Mouse (Mus musculus): ENCODE results near the gene Gng8. TPM values are rescaled to one million over a fixed set of nuclear protein-coding genes. Genes with fewer than 3 reads are reported as not detected.
A peak's percentile ranks its signal among the peaks of the same experiment; 100 is the strongest.

Gng8 gene
- total RNA-seq, 4 experiments from 2014 or later = 0.36 TPM; not detected in 3

GRCm38 (mm10) chr7:16907842-16908241 is 16.3 kb downstream of the Gng8 start:
- no peak for DNase-seq (ENCODE audit: low spot score in 2 of 2)

DNA sequence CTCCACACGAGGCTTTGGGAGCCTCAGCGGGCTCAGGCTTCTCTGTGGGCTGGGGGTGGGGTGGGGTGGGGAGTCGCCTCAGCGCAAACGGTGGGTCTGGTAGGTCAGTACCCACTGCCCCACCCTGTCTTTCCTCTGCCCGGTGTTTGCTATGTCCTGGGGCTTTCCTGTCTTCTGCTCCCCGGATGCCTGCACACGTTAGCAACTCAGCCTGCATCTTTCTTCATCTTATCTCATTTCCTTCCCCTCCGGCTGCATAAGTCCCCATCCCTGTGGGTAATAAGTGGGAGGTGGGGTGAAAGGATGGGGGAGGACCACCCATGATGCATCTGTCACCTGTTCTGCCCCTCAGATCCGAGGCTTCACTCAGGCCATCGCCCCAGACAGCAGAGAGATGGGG is 16.8 kb downstream of the Gng8 start:
- no peak for DNase-seq (ENCODE audit: low spot score in 2 of 2)

DNA sequence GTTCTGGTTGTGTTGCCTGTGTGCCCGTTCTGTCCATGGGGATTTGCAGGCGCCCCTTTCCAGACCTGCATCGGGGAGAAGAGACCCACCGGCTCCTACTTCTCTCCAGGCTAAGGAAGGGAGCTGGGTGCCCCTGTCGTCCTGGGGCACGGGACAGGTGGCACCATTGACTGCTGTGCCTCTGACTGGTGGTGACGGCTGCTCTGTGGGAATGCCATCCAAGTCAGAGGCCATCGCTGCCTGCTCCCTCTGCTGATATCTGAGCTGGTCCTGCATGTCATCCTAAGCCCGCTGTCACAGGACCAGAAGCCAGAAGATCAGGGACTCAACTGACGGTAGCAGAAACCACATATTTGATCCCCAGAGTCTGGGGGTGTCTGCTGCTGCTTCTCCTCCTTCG is 17.3 kb downstream of the Gng8 start:
- no peak for DNase-seq (ENCODE audit: low spot score in 2 of 2)

DNA sequence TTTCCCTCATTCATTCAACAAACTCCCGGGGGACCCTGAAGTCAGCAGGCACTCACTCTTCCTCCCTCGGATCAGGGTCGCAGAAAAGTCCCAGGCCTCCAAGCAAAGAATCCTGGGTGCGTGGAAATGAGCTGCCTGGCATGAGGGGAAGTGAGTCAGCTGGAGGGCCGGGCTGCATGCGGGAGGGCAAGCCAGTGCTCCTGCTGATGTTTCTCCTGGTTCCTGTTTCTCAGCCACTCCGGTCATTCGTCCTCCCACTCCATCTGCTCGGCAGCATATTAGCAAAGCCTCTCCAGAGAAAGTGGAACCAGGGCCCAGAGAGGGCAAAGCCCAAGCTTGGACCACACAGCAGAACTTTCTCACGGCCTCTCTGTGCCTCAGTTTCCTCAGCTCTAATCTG is 18.3 kb downstream of the Gng8 start:
- DNase-seq (ENCODE audit: low spot score in 2 of 2) = no peak

- no peak for DNase-seq (ENCODE audit: low spot score in 2 of 2)
Observed at GRCm38 (mm10) chr7:16911904-16912303, 20.3 kb downstream of the Gng8 start.

- peak; percentile 49 to 63 for DNase-seq (ENCODE audit: low spot score in 2 of 2)
Observed at GRCm38 (mm10) chr7:16912360-16912759, 20.8 kb downstream of the Gng8 start.

- peak; percentile 57 to 58 for DNase-seq (ENCODE audit: low spot score in 2 of 2)
Observed at GRCm38 (mm10) chr7:16913806-16914452, 22.3 kb downstream of the Gng8 start.

- DNase-seq (ENCODE audit: low spot score in 2 of 2) = no peak
Observed at GRCm38 (mm10) chr7:16914453-16915343, 23.1 kb downstream of the Gng8 start.

- DNase-seq (ENCODE audit: low spot score in 2 of 2) = no peak
Observed at GRCm38 (mm10) chr7:16915461-16916340, 24.1 kb downstream of the Gng8 start.

GRCm38 (mm10) chr7:16916342-16917265 is 25.0 kb downstream of the Gng8 start:
- DNase-seq (ENCODE audit: low spot score in 2 of 2) = no peak

DNA sequence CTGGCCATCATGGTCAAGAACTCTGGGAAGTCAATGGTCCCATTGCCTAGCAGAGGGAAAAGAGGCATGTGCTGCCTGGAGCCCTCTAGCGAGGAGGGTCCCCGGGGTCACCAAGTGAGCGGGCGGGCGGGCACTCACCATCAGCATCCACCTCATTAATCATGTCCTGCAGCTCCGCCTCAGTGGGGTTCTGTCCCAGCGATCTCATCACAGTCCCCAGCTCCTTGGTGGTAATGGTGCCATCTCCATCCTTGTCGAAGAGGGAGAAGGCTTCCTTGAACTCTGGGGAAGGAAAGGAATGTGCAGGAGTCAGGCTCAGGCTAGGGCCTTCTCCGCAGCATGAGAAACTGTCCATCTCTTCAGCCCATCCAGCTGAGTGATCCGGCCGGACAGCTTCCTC is 25.9 kb downstream of the Gng8 start:
- DNase-seq (ENCODE audit: low spot score in 2 of 2) = no peak

- DNase-seq (ENCODE audit: low spot score in 2 of 2) = no peak
Observed at GRCm38 (mm10) chr7:16918014-16918413, 26.4 kb downstream of the Gng8 start.

GRCm38 (mm10) chr7:16918670-16919069 is 27.1 kb downstream of the Gng8 start:
- no peak for DNase-seq (ENCODE audit: low spot score in 2 of 2)

GRCm38 (mm10) chr7:16919395-16920149 is 28.0 kb downstream of the Gng8 start:
- DNase-seq (ENCODE audit: low spot score in 2 of 2) = no peak

GRCm38 (mm10) chr7:16920150-16920579 is 28.6 kb downstream of the Gng8 start:
- DNase-seq (ENCODE audit: low spot score in 2 of 2) = no peak

- no peak for DNase-seq (ENCODE audit: low spot score in 2 of 2)
Observed at GRCm38 (mm10) chr7:16920818-16921791, 29.5 kb downstream of the Gng8 start.

DNA sequence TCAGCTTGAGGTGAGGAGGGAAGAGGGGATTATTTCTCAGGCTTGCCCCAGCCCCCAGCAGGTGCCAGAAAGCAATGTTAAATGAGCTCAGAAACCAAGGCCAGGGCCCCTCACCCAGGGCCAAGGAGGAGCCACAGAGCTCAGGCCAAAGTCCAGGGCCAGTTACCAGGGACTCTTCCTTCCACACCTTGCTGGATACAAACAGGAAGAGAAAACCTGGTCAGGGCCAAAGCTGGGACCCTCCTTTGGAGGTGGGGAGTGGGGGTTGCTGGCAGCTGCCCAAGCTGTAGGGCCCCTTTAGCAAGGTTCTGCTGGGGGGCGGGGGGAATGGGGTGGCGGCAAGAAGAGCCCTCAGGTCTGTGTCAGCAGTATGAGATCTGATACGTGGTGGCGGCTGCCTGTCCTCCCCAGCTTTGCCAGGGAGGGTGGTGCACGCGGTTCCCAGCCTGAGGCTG is 30.3 kb downstream of the Gng8 start:
- DNase-seq (ENCODE audit: low spot score in 2 of 2) = no peak

GRCm38 (mm10) chr7:16922360-16922973 is 30.9 kb downstream of the Gng8 start:
- peak in 1 of 2 experiments; percentile 44 for DNase-seq (ENCODE audit: low spot score in 2 of 2)

Measured in gastrocnemius, adult 8-10 months (tissue).